Mouse (Mus musculus): ENCODE measurements around the gene Nr1d1. TPM values are rescaled to one million over a fixed set of nuclear protein-coding genes. Genes with fewer than 3 reads are reported as not detected.

The Nr1d1 gene
- total and polyA plus RNA-seq, 3 experiments: 0.17 to 1.4 (median 0.25) TPM

- no peak for DNase-seq (ENCODE audit: extremely low read depth)
- in situ Hi-C loops (cut with MboI; ENCODE audit: low pct_ligation_motif_present, low pct_unique_long_range_greater_than_20kb, low sequenced_read_pairs) (no loop called here), dilution Hi-C loops (cut with MboI; ENCODE audit: extremely low pct_ligation_motif_present, extremely low pct_unique_long_range_greater_than_20kb, low sequenced_read_pairs) (no loop called here)
- Histone ChIP-seq H3K9me3 (replicated peaks; ENCODE audit: low read length) (peaks cover 11% of the 10 kb centered on the region), H3K4me2 (ENCODE audit: insufficient read depth, low read depth, poor library complexity, severe bottlenecking) (no peak overlapping the region), H3K27me3 (replicated peaks) (peaks cover 47% of the 10 kb centered on the region), H3K4me1 (ENCODE audit: control insufficient read depth in 1 of 2, insufficient read depth in 2 of 2) (no peaks in the 10 kb centered on the region), H3K79me2 (replicated peaks; ENCODE audit: control insufficient read depth, extremely low read depth, insufficient read depth, poor library complexity, severe bottlenecking) (no peaks in the 10 kb centered on the region), H3K27ac (ENCODE audit: insufficient read depth, low read depth) (no peak overlapping the region), H3K36me3 (replicated peaks in 1 of 2; ENCODE audit: control insufficient read depth in 1 of 2, insufficient read depth in 1 of 2, low read length in 1 of 2) (no peaks in the 10 kb centered on the region), H3K4me3 (replicated peaks in 1 of 3; ENCODE audit: low read depth in 2 of 3, low read length in 2 of 3, poor library complexity in 1 of 3) (no peak overlapping the region), H3K9ac (ENCODE audit: insufficient read depth, low read depth) (no peak overlapping the region)
- TF ChIP-seq MEF2A (IDR thresholded peaks at IDR 0.05; ENCODE audit: borderline replicate concordance, low read depth, low read length) (no peak), RCOR1 (conservative IDR thresholded peaks at IDR 0.05; ENCODE audit: low read depth, low read length) (no peak)
Observed at GRCm38 (mm10) chr11:98735111-98735510, 40.0 kb downstream of the Nr1d1 start.

GRCm38 (mm10) chr11:98734020-98734419 lies 41.1 kb downstream of the Nr1d1 start:
- dilution Hi-C loops (cut with MboI; ENCODE audit: extremely low pct_ligation_motif_present, extremely low pct_unique_long_range_greater_than_20kb, low sequenced_read_pairs): no loop called here

GRCm38 (mm10) chr11:98731134-98731533 lies 44.0 kb downstream of the Nr1d1 start:
- no peak overlapping the region for H3K4me2 ChIP-seq (ENCODE audit: insufficient read depth, low read depth, poor library complexity, severe bottlenecking)
- TF ChIP-seq NELFE (IDR thresholded peaks at IDR 0.05; ENCODE audit: low read depth, low read length) (no peak), ZNF384 (IDR thresholded peaks at IDR 0.05; ENCODE audit: low read depth, low read length) (no peak), ZKSCAN1 (IDR thresholded peaks at IDR 0.05; ENCODE audit: borderline replicate concordance, low read depth, low read length) (no peak), MAFK (IDR thresholded peaks at IDR 0.05; ENCODE audit: insufficient replicate concordance, low read length) (no peak), KAT2A (IDR thresholded peaks at IDR 0.05; ENCODE audit: insufficient replicate concordance, low read length) (no peak), MEF2A (IDR thresholded peaks at IDR 0.05; ENCODE audit: borderline replicate concordance, low read depth, low read length) (no peak), JUN (IDR thresholded peaks at IDR 0.05; ENCODE audit: insufficient read depth, low read depth, low read length) (no peak), SMC3 (IDR thresholded peaks at IDR 0.05; ENCODE audit: low read depth, low read length) (no peak), MYC (IDR thresholded peaks at IDR 0.05; ENCODE audit: low read depth, low read length) (no peak), TCF12 (IDR thresholded peaks at IDR 0.05; ENCODE audit: low read depth, low read length) (no peak), E2F4 (IDR thresholded peaks at IDR 0.05; ENCODE audit: insufficient replicate concordance, low read depth, low read length) (no peak), CHD1 (IDR thresholded peaks at IDR 0.05; ENCODE audit: low read depth, low read length) (no peak)
- peaks cover 11% of the 10 kb centered on the region for H3K9me3 ChIP-seq (replicated peaks; ENCODE audit: low read length)
- H3K79me2 ChIP-seq (replicated peaks; ENCODE audit: control insufficient read depth, extremely low read depth, insufficient read depth, poor library complexity, severe bottlenecking): peaks cover 12% of the 10 kb centered on the region
- H3K4me3 ChIP-seq (replicated peaks in 1 of 3; ENCODE audit: low read depth in 2 of 3, low read length in 2 of 3, poor library complexity in 1 of 3): no peak overlapping the region
- H3K36me3 ChIP-seq (replicated peaks in 1 of 2; ENCODE audit: control insufficient read depth in 1 of 2, insufficient read depth in 1 of 2, low read length in 1 of 2): peaks cover 17% of the 10 kb centered on the region in 2 experiments
- H3K9ac ChIP-seq (ENCODE audit: insufficient read depth, low read depth): no peak overlapping the region
- in situ Hi-C loops (cut with MboI; ENCODE audit: low pct_ligation_motif_present, low pct_unique_long_range_greater_than_20kb, low sequenced_read_pairs) (no loop called here), dilution Hi-C loops (cut with MboI; ENCODE audit: extremely low pct_ligation_motif_present, extremely low pct_unique_long_range_greater_than_20kb, low sequenced_read_pairs) (no loop called here)
- H3K27me3 ChIP-seq (replicated peaks): peaks cover 20% of the 10 kb centered on the region
- H3K27ac ChIP-seq (ENCODE audit: insufficient read depth, low read depth): no peak overlapping the region
- no peak for DNase-seq (ENCODE audit: extremely low read depth)
- H3K4me1 ChIP-seq (ENCODE audit: control insufficient read depth in 1 of 2, insufficient read depth in 2 of 2): peaks cover 0 to 17% of the 10 kb centered on the region in 2 experiments; a peak in 2 of 4 replicates

More at GRCm38 (mm10) chr11:98734020-98734419, 41.1 kb downstream of the Nr1d1 start:
- H3K27me3 ChIP-seq (replicated peaks): peaks cover 37% of the 10 kb centered on the region
- no peaks in the 10 kb centered on the region for H3K36me3 ChIP-seq (replicated peaks in 1 of 2; ENCODE audit: control insufficient read depth in 1 of 2, insufficient read depth in 1 of 2, low read length in 1 of 2)
- H3K79me2 ChIP-seq (replicated peaks; ENCODE audit: control insufficient read depth, extremely low read depth, insufficient read depth, poor library complexity, severe bottlenecking): no peaks in the 10 kb centered on the region
- no peak for DNase-seq (ENCODE audit: extremely low read depth)
- no peak overlapping the region for H3K4me2 ChIP-seq (ENCODE audit: insufficient read depth, low read depth, poor library complexity, severe bottlenecking)
- no peak overlapping the region for H3K4me3 ChIP-seq (replicated peaks in 1 of 3; ENCODE audit: low read depth in 2 of 3, low read length in 2 of 3, poor library complexity in 1 of 3)
- peaks cover 0 to 5% of the 10 kb centered on the region in 2 experiments; a peak in 2 of 4 replicates for H3K4me1 ChIP-seq (ENCODE audit: control insufficient read depth in 1 of 2, insufficient read depth in 2 of 2)
- TF ChIP-seq HCFC1 (IDR thresholded peaks at IDR 0.05; ENCODE audit: low read depth, low read length) (no peak), CTCF (conservative IDR thresholded peaks at IDR 0.05 in 1 of 2, IDR thresholded peaks at IDR 0.05 in 1 of 2; ENCODE audit: low read depth in 2 of 2, low read length in 2 of 2) (peak; percentile 15 to 54; a peak in 2 of 4 replicates), SMC3 (IDR thresholded peaks at IDR 0.05; ENCODE audit: low read depth, low read length) (peak; percentile 44), ZC3H11A (IDR thresholded peaks at IDR 0.05; ENCODE audit: low read depth, low read length) (no peak), EP300 (IDR thresholded peaks at IDR 0.05; ENCODE audit: low read length) (no peak), RAD21 (IDR thresholded peaks at IDR 0.05; ENCODE audit: low read depth, low read length) (peak; percentile 48)
- in situ Hi-C loops (cut with MboI; ENCODE audit: low pct_ligation_motif_present, low pct_unique_long_range_greater_than_20kb, low sequenced_read_pairs): no loop called here
- H3K9ac ChIP-seq (ENCODE audit: insufficient read depth, low read depth): no peak overlapping the region
- H3K27ac ChIP-seq (ENCODE audit: insufficient read depth, low read depth): no peak overlapping the region
- H3K9me3 ChIP-seq (replicated peaks; ENCODE audit: low read length): peaks cover 11% of the 10 kb centered on the region
